Mouse (Mus musculus) urinary bladder, adult 18-20 months (tissue): ENCODE results near the gene Xylt1.

ENCODE experiments used
- DNase-seq, 2 experiments: peaks; one replicate each; pipeline ENCODE4 v3.0.0; 2022; ENCODE audit warnings: low spot score in 2 of 2, mixed read lengths in 2 of 2

Gene Xylt1

DNA sequence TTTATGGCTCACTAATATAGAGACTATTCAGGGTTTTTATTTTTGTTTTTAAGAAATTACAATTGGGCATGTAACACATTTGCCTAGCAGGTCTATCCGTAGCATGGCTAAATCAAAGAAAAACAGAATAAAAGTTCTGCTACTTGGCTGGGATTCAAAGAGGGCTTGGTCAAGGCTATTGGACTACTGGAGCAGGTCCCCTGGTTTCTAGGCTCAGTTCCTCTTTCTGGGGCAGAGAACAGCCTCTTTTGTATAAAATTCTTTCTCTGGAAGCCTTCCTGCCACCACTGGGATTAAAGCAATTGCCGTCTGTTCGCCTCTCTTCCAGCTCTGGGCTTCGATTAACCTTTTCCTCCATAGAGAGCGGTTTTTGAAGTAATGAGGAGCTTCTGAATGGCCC lies 100.1 kb downstream of the Xylt1 start:
- DNase-seq, result no peak

DNA sequence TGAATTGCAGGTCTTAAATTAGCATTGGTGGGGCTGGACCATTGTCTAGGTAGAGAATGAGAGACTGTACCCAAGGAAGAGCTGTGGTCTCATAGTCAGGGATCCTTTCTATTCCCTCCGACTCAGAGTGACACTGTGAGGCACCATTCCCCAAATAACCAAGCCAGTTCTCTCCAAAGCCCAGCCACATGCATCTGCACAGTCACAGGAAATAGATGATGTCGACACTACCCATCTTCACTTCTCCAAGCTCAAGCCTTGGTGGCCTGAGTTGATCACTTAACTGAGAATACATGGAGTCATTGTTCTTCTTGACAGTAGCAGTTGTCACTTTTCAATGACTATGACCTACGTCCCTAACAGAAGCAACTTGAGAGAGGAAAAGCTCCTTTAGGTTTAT lies 100.6 kb downstream of the Xylt1 start:
- DNase-seq, result no peak

DNA sequence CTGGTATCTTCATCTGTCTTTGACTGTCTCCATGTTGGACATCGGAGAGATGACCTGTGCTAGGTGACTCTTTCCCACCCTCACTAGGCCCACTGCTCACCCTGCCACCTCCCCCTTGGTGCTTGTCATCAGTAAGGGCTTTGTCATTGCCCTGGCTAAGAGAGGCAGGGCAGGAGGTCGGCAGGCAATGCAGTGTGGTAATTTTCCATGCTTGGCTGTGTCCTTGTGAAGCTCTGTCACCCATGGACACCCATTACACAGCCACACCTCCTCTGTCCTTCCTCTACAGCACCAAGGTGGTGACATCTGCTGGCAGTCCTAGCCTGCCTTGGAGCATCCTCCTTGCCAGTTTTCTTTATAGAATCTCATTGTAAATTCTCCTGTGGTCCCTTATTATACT lies 101.9 kb downstream of the Xylt1 start:
- no peak for DNase-seq

DNA sequence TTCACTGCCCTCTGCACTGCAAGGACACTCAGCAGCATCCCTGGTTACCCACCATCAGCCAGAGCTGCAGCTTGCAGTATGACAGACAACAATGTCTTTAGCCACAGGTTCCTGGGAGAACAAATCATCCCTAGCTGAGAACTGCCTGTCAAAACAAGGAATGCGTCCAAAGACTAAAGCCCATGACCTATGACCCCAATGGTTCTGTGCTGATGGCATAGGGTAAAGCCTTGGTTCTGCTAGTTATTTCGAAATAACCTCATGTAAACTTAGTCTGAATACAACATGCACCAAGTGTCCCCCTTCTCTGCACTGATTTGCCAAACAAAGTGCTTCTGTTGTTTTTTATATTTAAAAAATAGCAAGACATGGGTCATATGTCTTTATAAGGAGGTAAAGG lies 103.8 kb downstream of the Xylt1 start:
- DNase-seq, result no peak

GRCm38 (mm10) chr7:117484989-117485536 lies 104.3 kb downstream of the Xylt1 start:
- no peak for DNase-seq

- no peak for DNase-seq
Measured at GRCm38 (mm10) chr7:117486425-117487172, 105.8 kb downstream of the Xylt1 start.

GRCm38 (mm10) chr7:117487173-117487490 lies 106.4 kb downstream of the Xylt1 start:
- DNase-seq, result no peak

- no peak for DNase-seq
Measured at GRCm38 (mm10) chr7:117489973-117490372, 109.2 kb downstream of the Xylt1 start.

GRCm38 (mm10) chr7:117490500-117491205 lies 109.9 kb downstream of the Xylt1 start:
- DNase-seq, result no peak

GRCm38 (mm10) chr7:117491495-117491894 lies 110.7 kb downstream of the Xylt1 start:
- no peak for DNase-seq

GRCm38 (mm10) chr7:117494210-117494609 lies 113.4 kb downstream of the Xylt1 start:
- DNase-seq, result peak in 1 of 2 experiments; percentile 52

- DNase-seq, result peak in 1 of 2 experiments; percentile 10
Measured at GRCm38 (mm10) chr7:117494618-117495310, 114.0 kb downstream of the Xylt1 start.

DNA sequence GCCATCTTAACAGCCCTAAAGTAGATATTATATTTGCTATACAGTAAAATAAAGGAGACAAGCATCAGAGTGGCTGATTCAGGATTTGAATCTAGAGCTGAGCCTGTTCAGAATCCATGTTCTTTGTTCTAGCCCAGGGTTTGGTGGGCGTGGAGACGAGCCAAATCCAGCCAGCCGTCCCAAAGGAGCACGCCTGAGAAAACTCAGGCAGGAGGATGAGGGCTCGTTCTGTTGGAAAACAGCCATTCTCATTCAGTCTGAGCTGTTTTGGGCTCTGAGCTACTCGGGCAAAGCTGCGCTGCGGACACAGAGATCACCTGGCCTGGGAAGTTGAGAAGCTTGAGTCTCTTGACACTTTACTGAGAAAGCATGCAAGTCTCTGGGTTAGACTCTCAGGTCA lies 115.0 kb downstream of the Xylt1 start:
- no peak for DNase-seq

GRCm38 (mm10) chr7:117498173-117498572 lies 117.4 kb downstream of the Xylt1 start:
- no peak for DNase-seq

GRCm38 (mm10) chr7:117501355-117502181 lies 120.8 kb downstream of the Xylt1 start:
- DNase-seq, result no peak

GRCm38 (mm10) chr7:117502415-117502814 lies 121.6 kb downstream of the Xylt1 start:
- DNase-seq, result no peak

- no peak for DNase-seq
Measured at GRCm38 (mm10) chr7:117503714-117504113, 122.9 kb downstream of the Xylt1 start.

- no peak for DNase-seq
Measured at GRCm38 (mm10) chr7:117505791-117506190, 125.0 kb downstream of the Xylt1 start.

- no peak for DNase-seq
Measured at GRCm38 (mm10) chr7:117507351-117507750, 126.6 kb downstream of the Xylt1 start.

DNA sequence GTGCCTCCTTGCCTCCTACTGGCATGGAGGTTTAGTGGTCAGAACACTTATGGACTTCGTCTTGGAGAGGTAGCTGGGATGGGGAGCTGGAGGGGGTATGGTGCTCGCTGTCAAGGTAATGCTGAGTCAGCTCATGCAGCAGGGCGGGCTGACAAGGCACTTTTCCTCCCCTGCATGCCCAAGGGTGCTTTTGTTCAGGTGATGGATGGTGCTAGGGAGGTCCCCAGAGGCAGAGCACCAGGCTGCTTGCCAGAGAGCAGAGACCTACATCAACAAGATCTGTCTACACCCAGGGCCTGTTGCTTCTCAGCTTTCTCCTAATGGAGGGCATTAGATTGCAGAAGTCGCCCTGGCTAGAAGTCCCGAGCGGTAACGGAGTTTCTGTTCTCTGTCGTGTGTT lies 127.3 kb downstream of the Xylt1 start:
- no peak for DNase-seq

- no peak for DNase-seq
Measured at GRCm38 (mm10) chr7:117510113-117510512, 129.3 kb downstream of the Xylt1 start.

- no peak for DNase-seq
Measured at GRCm38 (mm10) chr7:117512301-117512700, 131.5 kb downstream of the Xylt1 start.
